Mouse (Mus musculus): ENCODE results near the gene Zpr1. TPM values are rescaled to one million over a fixed set of nuclear protein-coding genes. Genes with fewer than 3 reads are reported as not detected.

Zpr1 gene
- total RNA-seq (2023): 10 to 100 TPM; 85.3 to 87.2 TPM

GRCm38 (mm10) chr9:46272677-46273454 is at the start of gene Zpr1:
Zpr1 (plus strand) TSS chr9:46273064.

GRCm38 (mm10) chr9:46228491-46228890 is 44.4 kb upstream of the Zpr1 start, which contains the start of gene Apoa1:
Apoa1 (plus strand) TSS chr9:46228580.

GRCm38 (mm10) chr9:46235596-46235648 is 37.4 kb upstream of the Zpr1 start, which contains the start of gene Apoc3:
Apoc3 (minus strand) TSS chr9:46235636.

GRCm38 (mm10) chr9:46240526-46241153 is 32.2 kb upstream of the Zpr1 start, which contains the start of gene Apoa4:
Apoa4 (plus strand) TSS chr9:46240696.

GRCm38 (mm10) chr9:46268343-46268873 is 4.5 kb upstream of the Zpr1 start, which contains the start of gene Apoa5:
Apoa5 (plus strand) TSS chr9:46268633.

GRCm38 (mm10) chr9:46282631-46283436 is 10.0 kb downstream of the Zpr1 start, which contains the start of gene Bud13:
Bud13 (plus strand) TSS chr9:46283008.

GRCm38 (mm10) chr9:46319886-46320285 is 47.0 kb downstream of the Zpr1 start, which contains the start of gene 4931429L15Rik:
4931429L15Rik (minus strand) TSS chr9:46319986.

Other genes starting within 250 kb of the Zpr1 start
- not detected for gene Apoa1, start 44.5 kb upstream of the Zpr1 start, total RNA-seq (2023)
- gene Apoc3, start 37.4 kb upstream of the Zpr1 start, total RNA-seq (2023): not detected
- gene Apoa4, start 32.4 kb upstream of the Zpr1 start, total RNA-seq (2023): not detected
- not detected for gene Apoa5, start 4.4 kb upstream of the Zpr1 start, total RNA-seq (2023)
- gene Bud13, start 9.9 kb downstream of the Zpr1 start, total RNA-seq (2023): 10 to 100 TPM; 25.3 to 34.4 TPM
- gene 4931429L15Rik, start 46.9 kb downstream of the Zpr1 start, total RNA-seq (2023): not detected